Mouse (Mus musculus): ENCODE data around the gene Rab3il1.

GRCm38 (mm10) chr19:9979156-9979555 lies 22.3 kb upstream of the Rab3il1 start:
- TF ChIP-seq CTCF (IDR thresholded peaks at IDR 0.05; ENCODE audit: control insufficient read depth, insufficient read depth, insufficient read length) (no peak), USF1 (IDR thresholded peaks at IDR 0.05; ENCODE audit: low read depth) (no peak), MYOG (IDR thresholded peaks at IDR 0.05; ENCODE audit: control insufficient read depth, extremely low read depth, insufficient read length) (no peak), MYOD1 (IDR thresholded peaks at IDR 0.05; ENCODE audit: control insufficient read depth, insufficient read length, low read depth) (no peak), MAX (IDR thresholded peaks at IDR 0.05) (no peak)

Measured in C2C12 (cell line).